Mouse (Mus musculus) neural tube, embryonic 13.5 days (tissue): ENCODE data around the gene Meiob. TPM values are rescaled to one million over a fixed set of nuclear protein-coding genes. Genes with fewer than 3 reads are reported as not detected.

Experiments
- ATAC-seq: fragments of 200-750 bp; cut with Nextera tagmentation; 2 replicates; pipeline ENCODE4 v1.8.0; 2017; ENCODE audit warnings: low read depth, mild to moderate bottlenecking, moderate TSS enrichment, moderate library complexity
- H3K27ac ChIP-seq: fragments of 300-500 bp; sonication (generic); replicated peaks from 2 replicates; pipeline ENCODE4 v1.5.1; 2015; ENCODE audit warnings: moderate library complexity, mild to moderate bottlenecking, inconsistent platforms
- H3K27me3 ChIP-seq: fragments of 300-500 bp; sonication (generic); 2 replicates; pipeline ENCODE4 v1.6.1; 2015; ENCODE audit warnings: mild to moderate bottlenecking, inconsistent platforms
- H3K36me3 ChIP-seq: fragments of 300-500 bp; sonication (generic); 2 replicates; pipeline ENCODE4 v1.6.1; 2015; ENCODE audit warnings: mild to moderate bottlenecking, inconsistent platforms
- H3K4me1 ChIP-seq: fragments of 300-500 bp; sonication (generic); replicated peaks from 2 replicates; pipeline ENCODE4 v1.6.1; 2015; ENCODE audit warnings: inconsistent platforms
- H3K4me2 ChIP-seq: fragments of 300-500 bp; sonication (generic); 2 replicates; pipeline ENCODE4 v1.6.1; 2015; ENCODE audit warnings: inconsistent platforms, mild to moderate bottlenecking, moderate library complexity
- H3K4me3 ChIP-seq: fragments of 300-500 bp; sonication (generic); 2 replicates; pipeline ENCODE4 v1.5.1; 2015; ENCODE audit warnings: mild to moderate bottlenecking, inconsistent platforms
- H3K9ac ChIP-seq: fragments of 300-500 bp; sonication (generic); 2 replicates; pipeline ENCODE4 v1.6.1; 2015; ENCODE audit warnings: moderate library complexity, mild to moderate bottlenecking, inconsistent platforms
- H3K9me3 ChIP-seq: fragments of 300-500 bp; sonication (generic); 2 replicates; pipeline ENCODE4 v1.6.1; 2016; ENCODE audit warnings: inconsistent platforms
- WGBS: fragments of 180-500 bp; shearing (Covaris S2); methylation state at CpG from one replicate; pipeline ENCODE4 v1.1.7; 2015; 5-methylcytosine and 5-hydroxymethylcytosine counted together
- polyA plus RNA-seq: library from polyadenylated mRNA; unstranded; fragments of >200 nt; fragmentation: Nextera tagmentation; extraction: Ambion mirVana; gene quantifications from 2 replicates; pipeline ENCODE4 v1.2.1, GENCODE M21; 2015

Meiob gene
- not detected in 2 replicates for polyA plus RNA-seq

DNA sequence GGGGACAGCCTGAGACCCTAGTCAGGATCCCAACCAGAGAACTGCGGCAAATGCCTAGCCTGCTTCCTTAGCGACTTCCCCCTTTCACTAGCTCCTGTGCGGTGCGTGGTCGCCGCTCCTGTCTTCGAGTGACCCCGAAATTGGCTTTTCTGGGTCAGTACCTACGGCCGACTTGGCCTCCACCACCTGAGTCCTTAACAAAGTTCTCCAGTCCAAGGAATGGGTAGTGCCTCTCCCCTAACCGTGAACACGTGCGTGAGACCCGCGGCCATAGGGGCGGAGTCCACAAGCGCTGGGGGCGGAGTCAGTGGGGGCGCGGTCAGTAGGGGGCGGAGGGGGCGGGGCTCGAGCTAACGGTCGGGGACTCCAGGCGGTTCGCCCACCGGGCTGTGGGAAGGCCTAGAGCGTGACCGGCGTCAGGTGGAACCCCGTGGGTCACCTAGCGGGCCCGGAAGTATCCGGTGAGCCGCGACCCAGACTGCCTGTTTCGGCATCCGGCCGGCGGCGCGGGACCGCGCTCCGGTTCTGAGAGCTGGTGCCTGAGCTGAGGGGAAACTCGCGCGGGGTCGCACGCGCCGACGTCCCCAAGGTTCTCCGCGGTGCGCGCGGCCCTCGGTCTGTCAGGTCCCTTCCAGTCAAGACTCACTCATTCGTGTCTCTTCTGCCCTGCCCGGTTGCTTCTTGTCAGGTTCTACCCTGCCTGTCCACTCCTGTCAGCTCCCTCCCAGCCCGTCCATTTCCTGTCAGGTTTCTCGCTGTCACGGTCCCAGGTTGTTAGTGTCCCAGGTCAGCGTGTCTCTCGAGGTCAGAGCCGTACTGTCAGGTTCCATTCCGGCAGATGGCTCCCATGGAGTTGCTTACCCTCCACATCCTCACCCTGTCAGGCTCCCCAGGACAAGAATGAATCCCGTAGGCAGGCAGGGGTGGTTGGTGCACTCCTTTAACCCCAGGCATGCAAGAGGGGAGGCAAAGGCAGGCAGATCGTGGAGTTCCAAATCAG, at the start of gene Meiob:
Gene Meiob (plus strand): TSS at position 338 of the 1,000 bp plus-strand sequence.
- no peaks in the 10 kb centered on the region for H3K9me3 ChIP-seq
- peak within 1 kb of the TSS; percentile 60 for H3K4me3 ChIP-seq
- H3K27ac ChIP-seq: no peak within 1 kb of the TSS
- peak; percentile 84 for ATAC-seq
- WGBS: under 1% methylated on average over 71 of the region's 71 CpGs
- H3K27me3 ChIP-seq: peaks cover 60% of the 10 kb centered on the region
- H3K9ac ChIP-seq: peak within 1 kb of the TSS; percentile 65
- no peaks in the 10 kb centered on the region for H3K36me3 ChIP-seq
- H3K4me1 ChIP-seq: peaks cover 11% of the 10 kb centered on the region
- peak within 1 kb of the TSS; percentile 84 for H3K4me2 ChIP-seq

DNA sequence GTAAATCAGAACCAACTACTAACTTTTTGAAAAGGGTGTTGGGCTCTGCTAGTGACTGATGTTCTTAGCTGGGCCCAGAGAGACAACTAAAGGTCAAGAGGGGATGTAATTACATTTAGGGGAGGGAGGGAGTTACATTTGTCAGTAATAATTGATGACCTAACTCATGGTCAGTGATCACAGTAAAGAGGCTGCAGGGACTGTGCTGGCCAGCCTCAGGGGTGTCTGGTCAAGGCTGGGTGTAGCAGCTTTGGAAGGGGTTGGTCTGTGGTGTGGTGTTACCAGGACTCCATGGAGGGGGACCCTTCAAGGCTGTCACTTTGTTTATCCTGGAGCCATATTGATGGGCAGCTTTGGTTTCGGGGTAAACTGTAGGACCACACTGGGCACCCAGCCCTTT, 46.7 kb upstream of the Meiob start:
- Histone ChIP-seq H3K27ac (no peak overlapping the region), H3K36me3 (no peaks in the 10 kb centered on the region), H3K27me3 (peaks cover 43% of the 10 kb centered on the region), H3K9me3 (no peaks in the 10 kb centered on the region), H3K4me3 (no peak overlapping the region), H3K4me1 (peaks cover 10% of the 10 kb centered on the region), H3K9ac (no peak overlapping the region), H3K4me2 (no peak overlapping the region)
- ATAC-seq: no peak
- 94% methylated on average over 1 of the region's 1 CpGs for WGBS

DNA sequence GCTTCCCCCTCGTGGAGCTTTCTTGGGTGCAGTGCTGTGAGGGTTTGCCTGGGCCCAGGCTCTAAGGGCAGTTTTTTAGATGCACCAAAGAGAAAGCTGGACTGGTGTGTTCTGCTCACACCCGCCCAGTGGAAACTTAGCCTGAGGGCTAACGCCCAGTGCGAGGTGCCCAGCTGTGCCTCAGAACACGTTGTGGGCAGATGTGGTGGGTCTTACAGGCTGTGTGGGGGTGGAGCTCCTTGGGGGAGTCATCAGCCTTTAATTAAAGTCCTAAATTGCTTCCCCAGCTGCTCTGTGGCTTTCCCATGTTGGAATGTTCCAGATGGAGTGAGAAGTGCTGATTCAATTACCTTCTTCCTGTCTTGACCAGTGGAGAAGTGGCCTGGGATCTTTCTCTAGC, 43.0 kb upstream of the Meiob start:
- Histone ChIP-seq H3K9me3 (no peaks in the 10 kb centered on the region), H3K27me3 (peaks cover 6% of the 10 kb centered on the region), H3K27ac (no peak overlapping the region), H3K9ac (no peak overlapping the region), H3K4me1 (no peaks in the 10 kb centered on the region), H3K4me2 (no peak overlapping the region), H3K4me3 (no peak overlapping the region), H3K36me3 (no peaks in the 10 kb centered on the region)
- no peak for ATAC-seq
- WGBS: 44% methylated on average over 5 of the region's 5 CpGs

DNA sequence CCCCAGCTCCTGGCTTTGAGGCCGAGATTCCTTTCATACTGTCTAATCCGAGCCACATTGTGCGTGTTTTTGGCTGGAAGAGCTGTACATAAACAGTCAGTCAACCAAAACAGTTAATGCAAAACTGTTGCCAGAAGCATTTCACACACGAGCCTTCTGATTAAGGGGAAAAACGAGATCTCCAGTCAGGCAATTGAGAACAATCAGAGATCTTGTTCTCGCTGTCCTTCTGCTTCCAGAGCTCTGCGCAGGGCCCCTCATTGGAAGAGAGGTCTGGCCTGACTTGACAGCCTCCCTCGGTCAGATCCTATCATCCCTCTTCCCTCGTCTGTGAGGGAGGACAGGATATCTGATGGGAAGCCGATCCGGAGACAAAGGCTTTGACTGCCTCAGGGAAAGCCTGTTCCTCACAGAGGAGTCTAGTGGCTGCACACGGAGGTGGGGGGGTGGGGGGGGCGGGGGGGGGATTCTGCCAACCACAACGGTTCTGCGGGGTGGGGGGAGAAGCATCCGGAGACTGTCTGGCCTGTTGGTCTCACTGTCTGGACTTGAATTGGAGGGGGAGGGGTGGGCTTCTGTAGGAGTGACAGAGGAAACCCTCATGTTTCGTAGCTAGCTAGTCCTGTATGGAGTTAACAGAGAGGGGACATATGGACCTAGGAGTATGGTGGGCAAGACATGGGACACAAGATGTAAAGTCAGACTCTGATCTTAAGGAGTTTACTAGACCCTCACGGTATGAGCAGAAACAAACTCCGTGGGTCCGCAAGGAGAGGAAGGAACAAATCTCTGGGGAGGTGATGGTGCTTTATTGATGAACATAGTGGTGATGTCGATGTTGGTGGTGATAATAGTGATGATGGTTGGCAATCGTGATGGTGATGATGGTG, 38.8 kb upstream of the Meiob start:
- WGBS: 65% methylated on average over 21 of the region's 22 CpGs
- peaks cover 5% of the 10 kb centered on the region; the same call in 1 of the 2 replicates for H3K27me3 ChIP-seq
- H3K9ac ChIP-seq: no peak overlapping the region
- H3K4me2 ChIP-seq: no peak overlapping the region
- ATAC-seq: no peak
- H3K36me3 ChIP-seq: no peaks in the 10 kb centered on the region
- no peaks in the 10 kb centered on the region for H3K9me3 ChIP-seq
- H3K27ac ChIP-seq: no peak overlapping the region
- H3K4me3 ChIP-seq: no peak overlapping the region
- no peaks in the 10 kb centered on the region for H3K4me1 ChIP-seq

DNA sequence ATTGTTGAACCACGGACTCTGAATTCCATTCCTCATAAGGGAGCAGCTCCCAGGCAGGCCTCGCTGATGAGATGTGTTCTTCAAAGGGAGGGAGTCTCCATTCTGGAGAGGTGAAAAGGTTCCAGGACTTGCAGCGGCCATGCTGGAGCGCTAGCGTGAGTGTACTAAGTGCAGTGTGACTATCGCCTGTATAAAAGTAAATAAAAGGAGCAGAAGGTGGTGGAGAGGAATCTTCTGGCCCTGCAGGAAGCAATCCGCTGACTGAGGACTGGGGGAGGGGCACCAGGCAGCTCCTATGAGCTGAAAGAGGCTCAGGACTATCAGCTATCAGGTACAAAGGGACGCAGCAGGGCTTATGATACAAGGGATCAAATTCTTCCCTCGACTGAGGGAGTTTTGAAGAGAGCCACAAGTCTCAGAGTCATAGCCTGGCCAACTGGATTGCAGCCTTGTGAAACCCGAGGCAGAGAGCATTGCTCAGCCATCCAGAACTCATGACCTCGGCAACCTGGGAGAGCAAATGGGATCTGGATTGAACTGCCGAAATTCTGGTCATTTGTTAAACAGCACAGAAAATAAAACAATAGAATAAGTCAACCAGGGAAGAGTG, 37.7 kb upstream of the Meiob start:
- ATAC-seq: no peak
- peaks cover 5% of the 10 kb centered on the region; the same call in 1 of the 2 replicates for H3K27me3 ChIP-seq
- no peak overlapping the region for H3K4me2 ChIP-seq
- no peak overlapping the region for H3K9ac ChIP-seq
- H3K4me3 ChIP-seq: no peak overlapping the region
- no peaks in the 10 kb centered on the region for H3K36me3 ChIP-seq
- no peak overlapping the region for H3K27ac ChIP-seq
- no peaks in the 10 kb centered on the region for H3K9me3 ChIP-seq
- no peaks in the 10 kb centered on the region for H3K4me1 ChIP-seq
- 34% methylated on average over 12 of the region's 12 CpGs for WGBS

DNA sequence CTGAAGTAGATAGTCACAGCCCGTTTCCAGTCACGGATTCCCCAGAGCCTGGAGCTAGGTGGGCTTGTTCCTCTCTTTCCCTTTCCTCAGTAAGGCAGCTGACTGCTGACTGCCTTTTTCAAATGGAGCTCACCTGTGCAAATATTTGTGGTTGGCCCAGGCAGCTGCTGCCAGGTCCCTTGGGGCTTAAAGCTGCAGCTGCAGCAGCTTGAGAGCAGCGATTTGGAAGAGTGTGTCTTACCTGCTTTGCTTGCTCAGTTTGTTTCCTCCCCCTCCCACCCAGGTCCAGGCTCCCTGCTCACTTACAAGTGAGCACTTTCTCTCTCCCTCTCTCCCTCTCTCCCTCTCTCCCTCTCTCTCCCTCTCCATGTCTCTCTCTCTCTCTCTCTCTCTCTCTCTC, 34.9 kb upstream of the Meiob start:
- Histone ChIP-seq H3K9me3 (no peaks in the 10 kb centered on the region), H3K4me2 (no peak overlapping the region), H3K27ac (no peak overlapping the region), H3K27me3 (peaks cover 5% of the 10 kb centered on the region; the same call in 1 of the 2 replicates), H3K9ac (no peak overlapping the region), H3K4me1 (no peaks in the 10 kb centered on the region), H3K4me3 (no peak overlapping the region), H3K36me3 (no peaks in the 10 kb centered on the region)
- ATAC-seq: no peak
- 47% methylated on average over 3 of the region's 3 CpGs for WGBS

DNA sequence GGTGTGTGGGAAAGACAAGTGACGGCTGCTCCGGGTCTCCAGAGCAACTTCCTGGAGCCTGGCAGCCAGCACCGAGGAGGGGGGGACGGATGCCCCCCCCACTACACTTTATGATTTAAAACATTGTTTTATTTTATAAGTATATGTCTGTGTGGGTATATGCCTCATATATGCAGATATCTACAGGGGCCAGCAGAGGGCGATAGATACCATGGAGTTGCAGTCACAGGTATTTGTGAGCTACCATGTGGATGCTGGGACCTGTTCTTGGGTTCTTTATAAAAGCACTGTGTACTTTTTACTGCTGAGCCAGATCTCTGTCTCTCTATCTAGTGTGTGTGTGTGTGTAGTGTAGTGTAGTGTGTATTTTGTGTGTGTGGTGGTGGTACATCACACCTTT, 30.8 kb upstream of the Meiob start:
- no peaks in the 10 kb centered on the region for H3K36me3 ChIP-seq
- no peak overlapping the region for H3K9ac ChIP-seq
- H3K27me3 ChIP-seq: peaks cover 6% of the 10 kb centered on the region; the same call in 1 of the 2 replicates
- ATAC-seq: no peak
- 83% methylated on average over 5 of the region's 5 CpGs for WGBS
- no peaks in the 10 kb centered on the region for H3K9me3 ChIP-seq
- H3K27ac ChIP-seq: no peak overlapping the region
- no peak overlapping the region for H3K4me3 ChIP-seq
- no peak overlapping the region for H3K4me2 ChIP-seq
- no peaks in the 10 kb centered on the region for H3K4me1 ChIP-seq

DNA sequence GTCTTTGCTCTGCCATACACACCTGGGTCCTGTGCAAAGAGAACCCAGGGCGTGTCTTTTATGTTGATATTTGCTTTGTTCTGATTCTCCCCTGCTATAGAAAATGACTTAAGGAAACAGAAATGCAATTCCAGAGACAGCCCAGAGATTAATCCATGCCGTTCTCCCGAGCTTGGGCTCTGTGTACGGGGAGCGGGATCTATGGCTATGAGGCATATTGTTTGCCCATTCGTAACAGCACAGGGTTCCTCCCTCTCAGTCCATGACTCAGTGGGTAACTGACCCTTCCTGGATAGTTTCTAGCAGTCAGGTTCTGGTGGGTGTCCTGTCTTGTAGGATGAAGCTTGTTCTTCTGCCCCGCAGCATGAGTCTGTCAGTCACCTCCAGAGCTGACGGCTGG, 28.9 kb upstream of the Meiob start:
- Histone ChIP-seq H3K9me3 (no peaks in the 10 kb centered on the region), H3K9ac (no peak overlapping the region), H3K36me3 (no peaks in the 10 kb centered on the region), H3K27ac (no peak overlapping the region), H3K4me1 (no peaks in the 10 kb centered on the region), H3K4me2 (no peak overlapping the region), H3K4me3 (no peak overlapping the region), H3K27me3 (0 out of 2 replicates have a peak, but pooled peaks cover 3% of the 10 kb centered on the region)
- no peak for ATAC-seq
- 84% methylated on average over 8 of the region's 8 CpGs for WGBS

DNA sequence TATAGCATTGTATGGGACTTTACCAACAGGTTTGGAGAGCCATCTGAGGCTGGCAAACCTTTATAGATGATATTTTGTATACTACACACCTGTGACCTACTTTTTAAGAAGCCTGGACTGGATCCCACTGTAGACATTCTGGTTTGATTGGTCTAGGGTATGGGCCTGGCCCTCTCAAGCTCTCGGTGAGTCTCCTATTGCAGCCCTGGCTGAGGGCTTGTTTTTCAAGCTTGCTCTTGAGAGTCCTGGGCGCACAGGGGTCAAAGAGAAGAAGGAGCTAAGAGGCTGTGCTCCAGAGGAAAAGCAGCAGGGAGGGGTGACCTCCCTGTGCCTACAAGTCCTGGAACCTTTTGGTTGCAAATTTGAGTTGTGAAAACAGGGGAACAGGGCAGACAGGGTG, 27.0 kb upstream of the Meiob start:
- H3K9ac ChIP-seq: no peak overlapping the region
- H3K4me1 ChIP-seq: no peaks in the 10 kb centered on the region
- no peak overlapping the region for H3K27ac ChIP-seq
- H3K4me3 ChIP-seq: no peak overlapping the region
- no peaks in the 10 kb centered on the region for H3K9me3 ChIP-seq
- 79% methylated on average over 2 of the region's 2 CpGs for WGBS
- no peaks in the 10 kb centered on the region for H3K36me3 ChIP-seq
- no peak overlapping the region for H3K4me2 ChIP-seq
- no peak for ATAC-seq
- H3K27me3 ChIP-seq: 0 out of 2 replicates have a peak, but pooled peaks cover 3% of the 10 kb centered on the region

DNA sequence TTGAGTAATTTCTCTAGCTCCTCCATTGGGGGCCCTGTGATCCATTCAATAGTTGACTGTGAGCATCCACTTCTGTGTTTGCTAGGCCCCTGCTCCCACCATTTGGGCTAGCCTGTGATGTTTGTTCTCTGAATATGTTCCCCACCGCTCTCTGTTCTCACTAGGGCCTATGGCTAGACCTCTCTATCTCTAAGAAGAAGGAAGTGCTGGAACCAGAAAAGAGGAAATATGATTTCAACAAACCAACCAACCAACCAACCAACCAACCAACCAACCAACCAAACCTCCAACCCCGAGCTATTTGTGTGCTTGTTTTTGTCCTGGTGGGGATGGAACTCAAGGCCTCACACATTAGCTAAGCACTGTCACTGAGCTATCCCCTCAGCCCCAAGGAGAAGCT, 23.3 kb upstream of the Meiob start:
- Histone ChIP-seq H3K27me3 (no peaks in the 10 kb centered on the region), H3K4me2 (no peak overlapping the region), H3K9me3 (no peaks in the 10 kb centered on the region), H3K27ac (no peak overlapping the region), H3K4me1 (no peaks in the 10 kb centered on the region), H3K9ac (no peak overlapping the region), H3K36me3 (no peaks in the 10 kb centered on the region), H3K4me3 (no peak overlapping the region)
- 79% methylated on average over 2 of the region's 2 CpGs for WGBS
- ATAC-seq: no peak

DNA sequence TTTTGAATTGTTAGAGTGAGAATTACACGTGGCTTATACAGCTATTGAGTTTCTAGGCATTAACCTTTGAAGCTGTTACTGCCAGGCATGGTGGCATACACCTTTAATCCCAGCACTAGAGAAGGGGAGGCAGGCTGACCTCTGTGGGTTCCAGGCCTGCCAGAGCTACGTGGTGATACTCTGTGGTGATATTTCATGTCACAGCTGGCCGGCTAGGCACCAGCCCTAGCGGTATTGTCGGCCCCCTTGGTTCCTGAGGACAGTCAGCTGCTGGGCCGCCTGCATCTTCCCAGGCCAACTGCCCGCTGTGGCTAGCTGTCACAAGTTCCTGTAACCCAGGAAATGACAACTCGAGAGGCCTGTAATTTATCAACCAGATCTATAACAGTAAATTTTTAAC, 11.9 kb upstream of the Meiob start:
- H3K27ac ChIP-seq: no peak overlapping the region
- no peaks in the 10 kb centered on the region for H3K9me3 ChIP-seq
- no peaks in the 10 kb centered on the region for H3K36me3 ChIP-seq
- H3K4me2 ChIP-seq: no peak overlapping the region
- ATAC-seq: no peak
- H3K4me3 ChIP-seq: no peak overlapping the region
- no peak overlapping the region for H3K9ac ChIP-seq
- 70% methylated on average over 8 of the region's 8 CpGs for WGBS
- peaks cover 13% of the 10 kb centered on the region for H3K27me3 ChIP-seq
- H3K4me1 ChIP-seq: no peaks in the 10 kb centered on the region
